ENCODE assay signal across 8 mouse cellular contexts in the genomic region with DNA sequence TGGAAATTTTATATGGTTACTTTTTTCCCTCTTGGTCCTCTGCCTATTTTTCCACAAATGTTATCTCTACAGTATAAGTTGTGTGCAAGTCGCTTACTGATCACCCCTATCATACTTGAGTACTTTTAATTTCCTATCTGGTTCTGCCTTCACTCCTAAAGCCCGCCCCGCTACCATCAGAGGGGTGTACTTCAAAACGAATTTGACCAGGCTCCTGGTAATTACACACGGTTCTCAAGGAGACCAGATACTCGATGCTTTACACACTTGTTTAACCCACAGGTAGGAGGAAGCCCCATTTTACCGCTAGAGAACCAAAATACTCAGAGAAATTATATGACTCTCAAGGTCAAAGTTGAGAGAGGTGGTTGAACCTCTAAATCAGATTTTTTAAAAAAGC. TPM values are rescaled to one million over a fixed set of nuclear protein-coding genes. Genes with fewer than 3 reads are reported as not detected.
DNase-seq lines count a peak whose midpoint lies in the region; ATAC-seq and TF ChIP-seq lines count a peak whose summit lies in the region.

No protein-coding gene starts in this region.

- peaks cover 8 to 34% of the 10 kb centered on the region in 2 experiments; a peak in 3 of 4 replicates for H3K4me1 ChIP-seq in CH12.LX (ENCODE audit: control insufficient read depth in 1 of 2, insufficient read depth in 2 of 2)
- peaks cover 20% of the 10 kb centered on the region for H3K4me1 ChIP-seq in liver, postnatal 0 days (ENCODE audit: insufficient read depth)

- peak; percentile 24 for ATAC-seq in frontal cortex, adult (ENCODE audit: low TSS enrichment)
- peak; percentile 13; the same call in 1 of the 2 replicates for ATAC-seq in granulocyte monocyte progenitor cell, adult 5-6 weeks (replicated peaks; ENCODE audit: poor library complexity, severe bottlenecking)
- ATAC-seq in liver, postnatal 0 days, result peak; percentile 24; the same call in 1 of the 2 replicates

- TF ChIP-seq RAD21 in CH12.LX (IDR thresholded peaks at IDR 0.05; ENCODE audit: low read depth, low read length), result no peak

- H3K9ac ChIP-seq in CH12.LX (ENCODE audit: insufficient read depth, low read depth), result peak overlapping the region; percentile 76
- peak overlapping the region; percentile 62 for H3K9ac ChIP-seq in liver, postnatal 0 days (replicated peaks)

- no peaks in the 10 kb centered on the region for H3K27me3 ChIP-seq in CH12.LX (replicated peaks)
- H3K27me3 ChIP-seq in liver, postnatal 0 days (ENCODE audit: insufficient read depth, low read length), result no peaks in the 10 kb centered on the region

- TF ChIP-seq EP300 in CH12.LX (IDR thresholded peaks at IDR 0.05; ENCODE audit: low read length), result no peak
- TF ChIP-seq EP300 in liver, postnatal 0 days (IDR thresholded peaks at IDR 0.05; ENCODE audit: low read depth), result no peak

- in situ Hi-C loops in CH12.LX (cut with MboI; ENCODE audit: low pct_ligation_motif_present, low pct_unique_long_range_greater_than_20kb, low sequenced_read_pairs), result loop anchor here (25.0 kb wide), 3 partner anchors 186 to 536 kb away; a partner anchor contains a TSS

- DNase-seq in frontal cortex, adult 2 months (ENCODE audit: extremely low spot score in 1 of 2, low spot score in 1 of 2), result no peak
- no peak for DNase-seq in CH12.LX (ENCODE audit: extremely low read depth)
- DNase-seq in liver, postnatal 0 days, result no peak
- no peak for DNase-seq in yolk sac, embryonic 10.5 days (ENCODE audit: low spot score)
- no peak for DNase-seq in thymus, postnatal 14 days
- DNase-seq in adrenal gland, postnatal 4 days (ENCODE audit: low spot score in 2 of 2), result no peak

- 1% methylated on average over 7 of the region's 7 CpGs for WGBS in liver, postnatal 0 days (ENCODE audit: insufficient replicate concordance)

- dilution Hi-C loops in CH12.LX (cut with MboI; ENCODE audit: extremely low pct_ligation_motif_present, extremely low pct_unique_long_range_greater_than_20kb, low sequenced_read_pairs), result no loop called here

- peaks cover 7 to 15% of the 10 kb centered on the region in 2 experiments for H3K36me3 ChIP-seq in CH12.LX (replicated peaks in 1 of 2; ENCODE audit: control insufficient read depth in 1 of 2, insufficient read depth in 1 of 2, low read length in 1 of 2)
- H3K36me3 ChIP-seq in liver, postnatal 0 days (replicated peaks; ENCODE audit: insufficient read depth, low read length), result peaks cover 8% of the 10 kb centered on the region

- peak overlapping the region; percentile 82 to 94 (median 83) for H3K4me3 ChIP-seq in CH12.LX (replicated peaks in 1 of 3; ENCODE audit: low read depth in 2 of 3, low read length in 2 of 3, poor library complexity in 1 of 3)
- peak overlapping the region; percentile 77 for H3K4me3 ChIP-seq in liver, postnatal 0 days (ENCODE audit: low read depth, low read length)

- H3K27ac ChIP-seq in CH12.LX (ENCODE audit: insufficient read depth, low read depth), result no peak overlapping the region
- peak overlapping the region; percentile 55; the same call in 1 of the 2 replicates for H3K27ac ChIP-seq in liver, postnatal 0 days (ENCODE audit: low read depth)

- peak overlapping the region; percentile 88; the same call in 1 of the 2 replicates for H3K4me2 ChIP-seq in CH12.LX (ENCODE audit: insufficient read depth, low read depth, poor library complexity, severe bottlenecking)
- H3K4me2 ChIP-seq in liver, postnatal 0 days (ENCODE audit: low read depth, low read length), result peak overlapping the region; percentile 88

- TF ChIP-seq POLR2A in CH12.LX (IDR thresholded peaks at IDR 0.05; ENCODE audit: low read depth, low read length), result no peak

- no peak for TF ChIP-seq CTCF in CH12.LX (conservative IDR thresholded peaks at IDR 0.05 in 1 of 2, IDR thresholded peaks at IDR 0.05 in 1 of 2; ENCODE audit: low read depth in 2 of 2, low read length in 2 of 2)
- TF ChIP-seq CTCF in liver, postnatal 0 days (IDR thresholded peaks at IDR 0.05; ENCODE audit: low read depth), result no peak

- H3K79me2 ChIP-seq in CH12.LX (replicated peaks; ENCODE audit: control insufficient read depth, extremely low read depth, insufficient read depth, poor library complexity, severe bottlenecking), result peaks cover 43% of the 10 kb centered on the region

- no peaks in the 10 kb centered on the region for H3K9me3 ChIP-seq in CH12.LX (replicated peaks; ENCODE audit: low read length)
- no peaks in the 10 kb centered on the region for H3K9me3 ChIP-seq in liver, postnatal 0 days (ENCODE audit: low read length)

TF ChIP-seq in CH12.LX, 34 proteins besides CTCF, POLR2A, EP300 and RAD21:
- TF ChIP-seq ZC3H11A (IDR thresholded peaks at IDR 0.05; ENCODE audit: low read depth, low read length) (no peak), CHD2 (IDR thresholded peaks at IDR 0.05; ENCODE audit: low read length) (no peak)
TF ChIP-seq in CH12.LX: peak in this region for 0.

RNA-seq across cellular contexts. Expression of a gene that starts 3.7 kb away (rescaled TPM):
- polyA plus RNA-seq in frontal cortex, adult 2 months (2012; rRNA removed), result 16.6 and 18.4 TPM in 2 replicates
- total RNA-seq in CH12.LX (2012; rRNA removed) (35.8 and 36.3 TPM in 2 replicates), CH12.LX (2014; rRNA removed) (54.2 and 70.2 TPM in 2 replicates)
- 82.7 and 85.1 TPM in 2 replicates for polyA plus RNA-seq in CH12.LX (2012; ENCODE audit: insufficient read length, low read depth)
- 21.6 and 34.0 TPM in 2 replicates for total RNA-seq in granulocyte monocyte progenitor cell, adult 5-6 weeks (2014; fragmentation: Nextera tagmentation)
- 40.0 and 54.7 TPM in 2 replicates for total RNA-seq in granulocyte monocyte progenitor cell, adult 5-6 weeks (2017)
- 57.3 and 59.4 TPM in 2 replicates for polyA plus RNA-seq in liver, postnatal 0 days (2015; fragmentation: Nextera tagmentation; extraction: Ambion mirVana)
- 10 to 100 TPM; 37.4 to 38.2 TPM for total RNA-seq in adrenal gland, postnatal 4 days (2021)

RNA-seq across cellular contexts. Expression of a gene that starts 8.0 kb away (rescaled TPM):
- polyA plus RNA-seq in frontal cortex, adult 2 months (2012; rRNA removed), result 85.1 and 92.1 TPM in 2 replicates
- total RNA-seq in CH12.LX (2012; rRNA removed) (97.5 and 126 TPM in 2 replicates), CH12.LX (2014; rRNA removed) (156 and 161 TPM in 2 replicates)
- polyA plus RNA-seq in CH12.LX (2012; ENCODE audit: insufficient read length, low read depth), result 146 and 156 TPM in 2 replicates
- total RNA-seq in granulocyte monocyte progenitor cell, adult 5-6 weeks (2014; fragmentation: Nextera tagmentation), result 148 and 158 TPM in 2 replicates
- 142 and 149 TPM in 2 replicates for total RNA-seq in granulocyte monocyte progenitor cell, adult 5-6 weeks (2017)
- polyA plus RNA-seq in liver, postnatal 0 days (2015; fragmentation: Nextera tagmentation; extraction: Ambion mirVana), result 82.5 and 88.1 TPM in 2 replicates
- 100 to 1,000 TPM; 252 to 253 TPM for total RNA-seq in adrenal gland, postnatal 4 days (2021)
